6 mouse cellular contexts compared by ENCODE assay signal in the genomic region with DNA sequence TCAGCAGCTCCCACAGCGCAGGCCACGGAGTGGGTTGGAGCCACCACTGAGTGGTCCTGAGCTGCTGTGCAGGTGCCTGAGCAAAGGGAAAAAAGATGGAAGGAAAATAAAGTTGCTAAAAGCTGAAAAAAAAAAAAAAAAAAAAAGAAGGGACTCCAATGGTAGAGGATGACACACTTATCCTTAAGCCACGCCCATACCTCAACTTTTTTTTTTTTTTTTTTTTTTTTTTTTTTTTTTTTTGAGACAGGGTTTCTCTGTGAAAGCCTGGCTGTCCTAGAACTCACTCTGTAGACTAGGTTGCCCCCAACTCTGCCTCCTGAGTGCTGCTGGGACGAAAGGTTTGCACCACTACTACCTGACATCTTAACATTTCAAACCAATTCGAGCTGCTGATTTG. TPM values are rescaled to one million over a fixed set of nuclear protein-coding genes. Genes with fewer than 3 reads are reported as not detected.
"Had no signal": no experiment of that assay in that cellular context is flagged by ENCODE, and none has a peak within 500 bp of the region (broad histone marks: within the 10 kb centered on the region; RNA-seq: fewer than 3 reads in every experiment).

No protein-coding gene starts in this region.

RNA-seq across cellular contexts. Expression of gene 1700007K13Rik, which starts 11.9 kb away (rescaled TPM):
- total RNA-seq: neutrophil, adult 5-6 weeks had no signal
- polyA plus RNA-seq: small intestine, adult 2 months; spleen, adult 2 months; thymus, adult 2 months had no signal

RNA-seq across cellular contexts. Expression of gene Gbgt1, which starts 18.7 kb away (rescaled TPM):
- total RNA-seq: neutrophil, adult 5-6 weeks had no signal
- polyA plus RNA-seq: neural tube, embryonic 11.5 days had no signal

RNA-seq across cellular contexts. Expression of gene Gm10134, which starts 27.9 kb away (rescaled TPM):
- total RNA-seq: neutrophil, adult 5-6 weeks had no signal
- polyA plus RNA-seq: neural tube, embryonic 11.5 days; neural tube, embryonic 14.5 days had no signal

RNA-seq across cellular contexts. Expression of gene Ppp1r26, which starts 31.4 kb away (rescaled TPM):
- total RNA-seq: neutrophil, adult 5-6 weeks had no signal
